Mouse (Mus musculus): ENCODE measurements around the gene 1700019N19Rik. TPM values are rescaled to one million over a fixed set of nuclear protein-coding genes. Genes with fewer than 3 reads are reported as not detected.
A peak's percentile ranks its signal among the peaks of the same experiment; 100 is the strongest.

1700019N19Rik gene
- polyA plus RNA-seq, 1 experiment from 2014 or later = 0.16 TPM

GRCm38 (mm10) chr19:58789194-58789593, 5.1 kb downstream of the 1700019N19Rik start:
- peaks cover 4% of the 10 kb centered on the region for H3K4me1 ChIP-seq (replicated peaks)
- no peak overlapping the region for H3K4me3 ChIP-seq
- H3K27ac ChIP-seq = peak overlapping the region; percentile 53; the same call in 1 of the 2 replicates
- H3K27me3 ChIP-seq (ENCODE audit: insufficient read depth, poor library complexity, severe bottlenecking) = no peaks in the 10 kb centered on the region
- 84% methylated on average over 11 of the region's 11 CpGs for WGBS
- no peaks in the 10 kb centered on the region for H3K36me3 ChIP-seq
- no peaks in the 10 kb centered on the region for H3K9me3 ChIP-seq
- no peak for DNase-seq (ENCODE audit: low spot score)

GRCm38 (mm10) chr19:58783938-58784337, 10.3 kb downstream of the 1700019N19Rik start:
- Histone ChIP-seq H3K4me3 (no peak overlapping the region), H3K27ac (no peak overlapping the region), H3K36me3 (no peaks in the 10 kb centered on the region), H3K4me1 (replicated peaks) (peaks cover 23% of the 10 kb centered on the region), H3K9me3 (no peaks in the 10 kb centered on the region), H3K27me3 (ENCODE audit: insufficient read depth, poor library complexity, severe bottlenecking) (no peaks in the 10 kb centered on the region)
- peak; percentile 22 for DNase-seq (ENCODE audit: low spot score)
- WGBS = 33% methylated on average over 7 of the region's 7 CpGs

DNA sequence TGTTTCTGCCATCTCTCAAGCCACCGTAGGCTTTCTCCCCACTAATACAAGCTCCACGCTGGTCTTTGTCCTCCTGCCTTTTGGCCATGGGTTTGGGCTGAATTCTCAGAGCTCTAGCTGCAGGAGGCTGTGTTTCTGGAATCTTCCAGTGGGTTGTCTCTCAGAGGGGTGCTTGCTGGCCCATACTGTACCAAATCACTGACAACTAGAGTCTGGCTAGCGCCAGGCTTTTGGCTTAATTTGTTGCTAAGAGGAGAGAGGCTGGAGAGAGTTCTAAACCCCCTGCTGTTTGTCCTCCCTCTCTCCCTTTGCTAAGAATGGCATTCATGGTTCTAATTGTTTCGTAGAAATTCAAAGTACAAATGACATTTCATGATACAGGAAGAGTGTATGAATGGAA, 12.7 kb downstream of the 1700019N19Rik start:
- Histone ChIP-seq H3K4me3 (no peak overlapping the region), H3K27me3 (ENCODE audit: insufficient read depth, poor library complexity, severe bottlenecking) (no peaks in the 10 kb centered on the region), H3K9me3 (no peaks in the 10 kb centered on the region), H3K36me3 (no peaks in the 10 kb centered on the region), H3K27ac (0 out of 2 replicates have a peak overlapping the region, but pooled peaks have one; percentile 19), H3K4me1 (replicated peaks) (peaks cover 23% of the 10 kb centered on the region)
- WGBS = 31% methylated on average over 4 of the region's 4 CpGs
- DNase-seq (ENCODE audit: low spot score) = no peak

GRCm38 (mm10) chr19:58776461-58776860, 17.8 kb downstream of the 1700019N19Rik start:
- no peaks in the 10 kb centered on the region for H3K9me3 ChIP-seq
- no peaks in the 10 kb centered on the region for H3K36me3 ChIP-seq
- 85% methylated on average over 5 of the region's 5 CpGs for WGBS
- no peak overlapping the region for H3K4me3 ChIP-seq
- H3K4me1 ChIP-seq (replicated peaks) = 0 out of 2 replicates have a peak, but pooled peaks cover 2% of the 10 kb centered on the region
- H3K27me3 ChIP-seq (ENCODE audit: insufficient read depth, poor library complexity, severe bottlenecking) = no peaks in the 10 kb centered on the region
- DNase-seq (ENCODE audit: low spot score) = no peak
- no peak overlapping the region for H3K27ac ChIP-seq

DNA sequence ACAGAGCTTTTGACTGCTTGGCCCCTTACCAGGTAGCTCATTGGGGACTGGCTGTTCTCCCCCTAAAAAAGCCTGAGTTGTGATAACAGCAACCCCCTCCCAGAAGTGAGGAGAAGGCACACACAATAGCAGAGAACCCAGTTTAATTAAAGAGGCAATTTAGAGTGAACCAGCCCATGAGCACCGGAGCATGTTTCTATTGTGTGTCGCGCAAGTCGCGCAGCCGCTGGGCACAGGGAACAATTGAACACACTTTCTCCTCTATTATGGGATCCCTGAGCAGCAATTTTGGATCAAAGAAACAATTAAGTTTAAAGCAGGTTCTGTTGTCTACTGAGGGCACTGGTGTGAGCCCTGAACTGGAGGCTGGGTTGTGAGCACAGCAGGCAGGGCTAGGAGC, 26.9 kb downstream of the 1700019N19Rik start:
- no peaks in the 10 kb centered on the region for H3K9me3 ChIP-seq
- H3K27ac ChIP-seq = no peak overlapping the region
- H3K27me3 ChIP-seq (ENCODE audit: insufficient read depth, poor library complexity, severe bottlenecking) = peaks cover 23% of the 10 kb centered on the region
- H3K36me3 ChIP-seq = no peaks in the 10 kb centered on the region
- no peak for DNase-seq (ENCODE audit: low spot score)
- H3K4me3 ChIP-seq = no peak overlapping the region
- peaks cover 19% of the 10 kb centered on the region for H3K4me1 ChIP-seq (replicated peaks)
- 32% methylated on average over 6 of the region's 6 CpGs for WGBS

- Histone ChIP-seq H3K9me3 (no peaks in the 10 kb centered on the region), H3K4me1 (replicated peaks) (peaks cover 22% of the 10 kb centered on the region), H3K4me3 (no peak overlapping the region), H3K27me3 (ENCODE audit: insufficient read depth, poor library complexity, severe bottlenecking) (peaks cover 27% of the 10 kb centered on the region), H3K36me3 (no peaks in the 10 kb centered on the region), H3K27ac (0 out of 2 replicates have a peak overlapping the region, but pooled peaks have one; percentile 29)
- WGBS = 14% methylated on average over 12 of the region's 12 CpGs
- DNase-seq (ENCODE audit: low spot score) = peak; percentile 79
Measured at GRCm38 (mm10) chr19:58762848-58763541, 31.3 kb downstream of the 1700019N19Rik start.

DNA sequence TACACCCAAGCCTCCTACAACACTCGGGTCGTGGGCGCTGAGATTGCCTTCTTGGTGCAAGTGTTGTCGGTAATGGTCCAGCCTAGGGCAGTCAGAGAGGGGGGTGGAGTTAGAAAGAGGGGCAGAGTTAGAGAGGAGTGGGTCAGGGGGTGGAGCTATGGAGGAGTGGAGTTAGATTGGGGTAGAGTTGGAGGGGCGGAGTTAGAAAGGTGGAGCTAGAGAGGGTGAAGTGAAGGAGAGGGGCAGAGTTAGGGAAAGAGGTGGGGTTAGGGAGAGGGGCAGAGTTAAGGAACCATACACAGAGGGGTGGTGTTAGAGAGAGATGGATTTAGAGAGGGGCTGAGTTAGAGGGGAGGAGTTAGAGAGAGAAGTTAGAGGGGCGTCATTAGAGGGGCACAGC, 31.9 kb downstream of the 1700019N19Rik start:
- Histone ChIP-seq H3K4me3 (no peak overlapping the region), H3K4me1 (replicated peaks) (peaks cover 18% of the 10 kb centered on the region), H3K27ac (no peak overlapping the region), H3K27me3 (ENCODE audit: insufficient read depth, poor library complexity, severe bottlenecking) (peaks cover 27% of the 10 kb centered on the region), H3K9me3 (no peaks in the 10 kb centered on the region), H3K36me3 (no peaks in the 10 kb centered on the region)
- no peak for DNase-seq (ENCODE audit: low spot score)
- WGBS = 21% methylated on average over 6 of the region's 6 CpGs

DNA sequence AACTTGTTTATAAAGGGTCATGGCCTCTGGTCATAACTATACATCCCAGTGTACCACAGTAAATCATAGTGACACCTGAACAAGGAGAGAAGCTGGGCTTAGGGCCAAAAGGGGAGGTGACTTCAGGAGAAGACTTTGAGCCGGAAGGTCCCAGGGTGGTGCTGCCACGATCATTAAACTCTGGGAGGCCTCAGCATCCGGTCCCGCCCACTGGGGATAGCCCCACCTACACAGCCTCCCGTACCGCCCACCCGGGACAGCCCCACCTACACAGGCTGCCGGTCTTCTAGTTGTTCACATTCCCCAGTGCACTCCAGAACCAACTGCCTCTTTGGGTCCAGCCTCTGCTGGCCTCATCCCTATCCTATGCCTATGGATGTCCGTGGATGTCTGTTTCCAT, 34.8 kb downstream of the 1700019N19Rik start, which contains the start of gene Pnliprp2:
TSS of gene Pnliprp2 (plus strand) at position 297 of the 400 bp plus-strand sequence.
- peaks cover 12% of the 10 kb centered on the region; the same call in 1 of the 2 replicates for H3K4me1 ChIP-seq (replicated peaks)
- peaks cover 3% of the 10 kb centered on the region; the same call in 1 of the 2 replicates for H3K9me3 ChIP-seq
- H3K27me3 ChIP-seq (ENCODE audit: insufficient read depth, poor library complexity, severe bottlenecking) = peaks cover 19% of the 10 kb centered on the region
- no peak within 1 kb of the TSS for H3K27ac ChIP-seq
- 66% methylated on average over 9 of the region's 9 CpGs for WGBS
- no peak for DNase-seq (ENCODE audit: low spot score)
- H3K36me3 ChIP-seq = no peaks in the 10 kb centered on the region
- no peak within 1 kb of the TSS for H3K4me3 ChIP-seq

- WGBS = 94% methylated on average over 4 of the region's 4 CpGs
- no peak for DNase-seq (ENCODE audit: low spot score)
- Histone ChIP-seq H3K27me3 (ENCODE audit: insufficient read depth, poor library complexity, severe bottlenecking) (peaks cover 16% of the 10 kb centered on the region), H3K36me3 (no peaks in the 10 kb centered on the region), H3K9me3 (peaks cover 7% of the 10 kb centered on the region; the same call in 1 of the 2 replicates), H3K4me3 (no peak overlapping the region), H3K4me1 (replicated peaks) (peaks cover 12% of the 10 kb centered on the region; the same call in 1 of the 2 replicates), H3K27ac (no peak overlapping the region)
Measured at GRCm38 (mm10) chr19:58758871-58759270, 35.4 kb downstream of the 1700019N19Rik start.

GRCm38 (mm10) chr19:58751504-58751903, 42.8 kb downstream of the 1700019N19Rik start:
- H3K27me3 ChIP-seq (ENCODE audit: insufficient read depth, poor library complexity, severe bottlenecking) = no peaks in the 10 kb centered on the region
- H3K27ac ChIP-seq = no peak overlapping the region
- 82% methylated on average over 2 of the region's 2 CpGs for WGBS
- no peaks in the 10 kb centered on the region for H3K4me1 ChIP-seq (replicated peaks)
- no peak for DNase-seq (ENCODE audit: low spot score)
- no peak overlapping the region for H3K4me3 ChIP-seq
- peaks cover 7% of the 10 kb centered on the region; the same call in 1 of the 2 replicates for H3K9me3 ChIP-seq
- no peaks in the 10 kb centered on the region for H3K36me3 ChIP-seq

DNA sequence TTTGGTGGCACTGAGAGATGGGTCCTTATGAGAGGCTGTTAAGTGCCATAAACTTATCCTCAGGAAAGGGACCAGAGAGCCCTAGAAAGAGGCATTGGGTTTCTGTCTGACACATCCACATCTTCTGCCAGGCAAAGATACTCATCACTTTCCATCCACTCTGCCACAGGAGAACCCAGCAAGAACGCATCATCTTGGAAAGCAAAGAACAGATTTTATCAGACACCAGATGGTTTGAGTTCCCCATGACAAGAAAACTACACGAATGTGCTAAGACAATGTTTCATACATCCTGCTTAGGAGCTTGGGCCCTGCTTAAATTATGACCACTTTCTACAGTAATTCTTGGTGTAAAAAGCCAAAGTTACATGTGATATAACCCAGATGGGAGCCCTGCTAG, 43.4 kb downstream of the 1700019N19Rik start:
- no peaks in the 10 kb centered on the region for H3K27me3 ChIP-seq (ENCODE audit: insufficient read depth, poor library complexity, severe bottlenecking)
- H3K36me3 ChIP-seq = no peaks in the 10 kb centered on the region
- no peaks in the 10 kb centered on the region for H3K4me1 ChIP-seq (replicated peaks)

DNA sequence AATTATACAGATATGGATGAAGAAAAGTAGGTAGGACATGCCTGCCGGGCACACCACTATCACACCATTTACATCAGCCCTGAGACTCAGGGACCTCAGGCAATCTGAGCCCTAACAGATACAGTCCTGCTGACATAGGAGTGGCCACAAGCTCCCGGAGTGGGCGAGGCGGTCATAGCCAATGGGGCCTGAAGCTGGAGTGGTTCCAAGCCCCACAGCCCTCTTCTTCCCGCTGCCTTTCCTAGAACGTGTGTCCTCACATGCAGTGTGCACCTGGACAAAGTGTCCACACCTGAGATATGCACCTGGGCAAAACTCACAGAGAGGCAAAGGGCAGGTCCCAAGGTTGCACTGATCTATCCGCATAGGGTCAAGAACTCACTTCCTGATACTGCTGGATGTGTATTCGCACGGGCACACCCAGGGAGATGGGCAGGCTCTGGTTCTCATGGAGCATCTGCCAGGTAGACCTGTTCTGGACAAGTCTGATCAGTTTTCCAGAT, 46.7 kb downstream of the 1700019N19Rik start:
- Histone ChIP-seq H3K27me3 (ENCODE audit: insufficient read depth, poor library complexity, severe bottlenecking) (no peaks in the 10 kb centered on the region), H3K27ac (no peak overlapping the region), H3K4me3 (no peak overlapping the region), H3K36me3 (no peaks in the 10 kb centered on the region), H3K4me1 (replicated peaks) (no peaks in the 10 kb centered on the region), H3K9me3 (no peaks in the 10 kb centered on the region)
- DNase-seq (ENCODE audit: low spot score) = no peak
- WGBS = 88% methylated on average over 9 of the region's 9 CpGs

More for the DNA sequence above, 43.4 kb downstream of the 1700019N19Rik start:
- peaks cover 7% of the 10 kb centered on the region; the same call in 1 of the 2 replicates for H3K9me3 ChIP-seq
- no peak overlapping the region for H3K27ac ChIP-seq
- no peak for DNase-seq (ENCODE audit: low spot score)
- H3K4me3 ChIP-seq = no peak overlapping the region
- WGBS = 85% methylated on average over 2 of the region's 2 CpGs

DNA sequence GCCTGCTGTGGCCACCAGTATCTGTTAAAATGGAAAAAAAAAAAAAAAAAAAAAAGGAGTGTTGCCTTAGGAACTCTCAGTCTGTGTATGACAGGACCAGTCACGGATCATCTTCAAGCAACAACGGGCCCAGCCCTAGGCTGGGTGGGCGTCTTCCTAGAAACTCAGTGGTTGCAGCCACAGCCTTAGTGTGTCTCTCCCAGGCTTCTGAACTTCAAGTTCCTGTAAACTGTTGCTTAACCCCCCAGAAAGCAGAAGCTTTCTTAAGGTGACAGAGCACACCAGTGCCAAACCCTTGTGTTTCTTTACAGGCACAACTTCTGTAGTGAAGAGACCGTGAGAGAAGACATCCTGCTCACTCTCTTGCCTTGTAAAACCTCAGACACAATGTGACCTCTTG, 50.5 kb downstream of the 1700019N19Rik start:
- no peaks in the 10 kb centered on the region for H3K36me3 ChIP-seq
- WGBS = 78% methylated on average over 4 of the region's 4 CpGs
- no peaks in the 10 kb centered on the region for H3K9me3 ChIP-seq
- H3K27me3 ChIP-seq (ENCODE audit: insufficient read depth, poor library complexity, severe bottlenecking) = no peaks in the 10 kb centered on the region
- no peak overlapping the region for H3K27ac ChIP-seq
- H3K4me1 ChIP-seq (replicated peaks) = 0 out of 2 replicates have a peak, but pooled peaks cover 5% of the 10 kb centered on the region
- no peak for DNase-seq (ENCODE audit: low spot score)
- no peak overlapping the region for H3K4me3 ChIP-seq
